Mouse (Mus musculus) Patski (cell line): ENCODE measurements around the gene Galt. TPM values are rescaled to one million over a fixed set of nuclear protein-coding genes. Genes with fewer than 3 reads are reported as not detected.
A peak's percentile ranks its signal among the peaks of the same experiment; 100 is the strongest.

ENCODE experiments used
- ATAC-seq: fragments of 100-300 bp; one replicate; pipeline ENCODE4 v1.8.0; 2021
- CTCF ChIA-PET: fragments of 350-600 bp; sonication (Branson Sonifier 250); formaldehyde crosslinking; loops from one replicate; lab custom pipeline; 2022; ENCODE audit warnings: inconsistent platforms; lab: Charles Lee
- POLR2A ChIA-PET: fragments of 350-600 bp; sonication (Branson Sonifier 250); formaldehyde crosslinking; loops from one replicate; lab custom pipeline; 2022; ENCODE audit warnings: antibody characterized with exemption, inconsistent platforms; lab: Charles Lee
- DNase-seq: peaks from one replicate; pipeline ENCODE4 v3.0.0-alpha.2; 2011; ENCODE audit warnings: low read depth, low spot score
- H3K27me3 ChIP-seq: fragments of 371-371 bp; one replicate; pipeline ENCODE4 v1.5.1; 2021
- CTCF ChIP-seq: fragments of 100-300 bp; IDR thresholded peaks from one replicate; pipeline ENCODE4 v1.5.1; 2021
- in situ Hi-C: fragments of 300-500 bp; cut with MboI; formaldehyde crosslinking; loops from 3 replicates; pipeline ENCODE4 v1.11.1; 2018; ENCODE audit warnings: low pct_unique_long_range_greater_than_20kb, mixed read lengths
- polyA plus RNA-seq: library from polyadenylated mRNA; unstranded; gene quantifications from one replicate; pipeline ENCODE4 v1.2.3, GENCODE M21; 2021

Galt gene
- polyA plus RNA-seq, 1 experiment from 2014 or later = 28.4 TPM

GRCm38 (mm10) chr4:41739260-41739659 is 15.8 kb upstream of the Galt start:
- no peak for ATAC-seq
- TF ChIP-seq CTCF = no peak
- ChIA-PET CTCF (interaction anchor here (1.0 to 2.8 kb wide), 3 partner anchors 23 to 31 kb away, joined by 3 to 40 read pairs (median 8); partner anchors contain the start of gene Rpp25l), POLR2A (no interaction called here)
- H3K27me3 ChIP-seq = no peaks in the 10 kb centered on the region
- no peak for DNase-seq
- in situ Hi-C loops = no loop called here

GRCm38 (mm10) chr4:41740380-41741157 is 14.5 kb upstream of the Galt start:
- DNase-seq = no peak
- CTCF ChIA-PET = interaction anchor here (1.2 to 2.3 kb wide), 3 partner anchors 13 to 26 kb away, joined by 3 to 8 read pairs (median 7); no protein-coding TSS in a partner anchor
- in situ Hi-C loops = no loop called here
- TF ChIP-seq CTCF = peak; percentile 49
- H3K27me3 ChIP-seq = no peaks in the 10 kb centered on the region
- POLR2A ChIA-PET = interaction anchor here (1.0 kb wide), 1 partner anchor 27 kb away, joined by 3 read pairs; the partner anchor contains the start of gene Rpp25l
- peak; percentile 72 for ATAC-seq

GRCm38 (mm10) chr4:41741158-41741560 is 13.9 kb upstream of the Galt start:
- no peaks in the 10 kb centered on the region for H3K27me3 ChIP-seq
- ChIA-PET POLR2A (interaction anchor here (1.0 kb wide), 1 partner anchor 28 kb away, joined by 3 read pairs; the partner anchor contains the start of gene Rpp25l), CTCF (interaction anchor here (0.7 to 2.3 kb wide), 4 partner anchors 12 to 292 kb away, joined by 3 to 8 read pairs (median 5); no protein-coding TSS in a partner anchor)
- in situ Hi-C loops = no loop called here
- TF ChIP-seq CTCF = no peak
- ATAC-seq (peak; percentile 97), DNase-seq (peak; percentile 54)

GRCm38 (mm10) chr4:41744131-41744530 is 10.9 kb upstream of the Galt start:
- ChIA-PET CTCF (no interaction called here), POLR2A (no interaction called here)
- in situ Hi-C loops = no loop called here
- no peaks in the 10 kb centered on the region for H3K27me3 ChIP-seq
- DNase-seq = no peak
- no peak for ATAC-seq
- TF ChIP-seq CTCF = no peak

GRCm38 (mm10) chr4:41745021-41745420 is 10.0 kb upstream of the Galt start:
- ATAC-seq = no peak
- no peak for TF ChIP-seq CTCF
- no peaks in the 10 kb centered on the region for H3K27me3 ChIP-seq
- in situ Hi-C loops = no loop called here
- no peak for DNase-seq
- ChIA-PET CTCF (no interaction called here), POLR2A (interaction anchor here (0.6 kb wide), 1 partner anchor 37 kb away, joined by 3 read pairs; no protein-coding TSS in a partner anchor)

GRCm38 (mm10) chr4:41755338-41756305 is 594 bp downstream of the Galt start, which contains the start of gene Sigmar1:
Sigmar1 (minus strand) TSS chr4:41756157.
- ChIA-PET POLR2A (no interaction called here), CTCF (interaction anchor here (1.5 kb wide), 1 partner anchor 14 kb away, joined by 3 read pairs; no protein-coding TSS in a partner anchor)
- in situ Hi-C loops = no loop called here

GRCm38 (mm10) chr4:41756440-41756839 is 1.4 kb downstream of the Galt start:
- ChIA-PET CTCF (interaction anchor here (1.5 kb wide), 1 partner anchor 15 kb away, joined by 3 read pairs; no protein-coding TSS in a partner anchor), POLR2A (no interaction called here)
- ATAC-seq = no peak
- no peak for DNase-seq
- no peak for TF ChIP-seq CTCF
- no peaks in the 10 kb centered on the region for H3K27me3 ChIP-seq
- in situ Hi-C loops = no loop called here

More at GRCm38 (mm10) chr4:41755338-41756305, 594 bp downstream of the Galt start, which contains the start of gene Sigmar1:
- no peak for TF ChIP-seq CTCF
- no peak for DNase-seq
- no peaks in the 10 kb centered on the region for H3K27me3 ChIP-seq
- ATAC-seq = peak; percentile 40

- no peak for TF ChIP-seq CTCF
- DNase-seq (no peak), ATAC-seq (no peak)
- POLR2A ChIA-PET = no interaction called here
- in situ Hi-C loops = no loop called here
- CTCF ChIA-PET = no interaction called here
- no peaks in the 10 kb centered on the region for H3K27me3 ChIP-seq
Observed at GRCm38 (mm10) chr4:41757321-41757720, 2.3 kb downstream of the Galt start.

GRCm38 (mm10) chr4:41758021-41758420 is 3.0 kb downstream of the Galt start:
- H3K27me3 ChIP-seq = no peaks in the 10 kb centered on the region
- ChIA-PET POLR2A (no interaction called here), CTCF (no interaction called here)
- TF ChIP-seq CTCF = no peak
- no peak for DNase-seq
- no peak for ATAC-seq
- in situ Hi-C loops = no loop called here

- POLR2A ChIA-PET = no interaction called here
- TF ChIP-seq CTCF = no peak
- ATAC-seq = no peak
- CTCF ChIA-PET = no interaction called here
- H3K27me3 ChIP-seq = no peaks in the 10 kb centered on the region
- in situ Hi-C loops = no loop called here
- no peak for DNase-seq
Observed at GRCm38 (mm10) chr4:41758701-41759100, 3.7 kb downstream of the Galt start.
